8 mouse cellular contexts compared by ENCODE assay signal in the genomic region with DNA sequence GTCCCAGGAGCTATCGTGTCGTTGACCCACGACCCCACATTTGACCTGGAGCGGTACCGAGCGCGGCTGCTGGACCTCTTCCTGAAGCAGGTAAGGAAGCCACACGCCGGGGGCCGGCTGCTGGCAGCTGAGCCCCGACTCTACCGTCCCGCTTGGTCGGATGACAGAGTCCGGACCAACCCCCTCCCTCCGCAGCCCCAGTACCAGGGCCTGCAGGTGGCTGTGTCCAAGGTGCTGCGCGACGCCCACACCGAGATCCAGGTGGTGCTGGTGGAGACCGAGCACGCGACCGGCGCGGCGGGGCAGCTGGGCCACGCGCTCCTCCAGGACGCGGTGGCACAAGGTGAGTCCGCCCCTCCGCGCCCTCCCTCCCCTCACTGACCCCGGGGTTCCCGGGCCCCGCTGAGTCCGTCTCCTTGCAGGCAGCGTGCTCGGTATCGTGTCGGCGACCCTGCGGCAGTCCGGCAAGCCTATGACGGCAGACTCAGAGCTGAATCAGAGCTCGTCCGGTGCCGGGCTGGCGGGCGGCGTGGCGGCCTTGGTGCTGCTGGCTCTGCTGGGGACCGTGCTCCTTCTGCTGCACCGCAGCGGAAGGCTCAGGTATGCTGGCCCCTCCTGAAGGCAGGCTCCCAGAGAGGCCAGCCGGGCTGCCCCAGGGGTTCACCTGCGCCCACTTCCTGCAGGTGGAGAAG. TPM values are rescaled to one million over a fixed set of nuclear protein-coding genes. Genes with fewer than 3 reads are reported as not detected.
A peak's percentile ranks its signal among the peaks of the same experiment; 100 is the strongest.
DNase-seq lines count a peak whose midpoint lies in the region; ATAC-seq and TF ChIP-seq lines count a peak whose summit lies in the region.

No protein-coding gene starts in this region.

- H3K9me3 ChIP-seq in megakaryocyte, embryonic 14.5 days = peaks cover 26% of the 10 kb centered on the region
- H3K9me3 ChIP-seq in intestine, embryonic 16.5 days (ENCODE audit: control insufficient read depth, low read length) = peaks cover 8% of the 10 kb centered on the region; the same call in 1 of the 2 replicates
- H3K9me3 ChIP-seq in neural tube, embryonic 14.5 days (ENCODE audit: control insufficient read depth, low read length) = 0 out of 2 replicates have a peak, but pooled peaks cover 3% of the 10 kb centered on the region

- no peaks in the 10 kb centered on the region for H3K36me3 ChIP-seq in megakaryocyte, embryonic 14.5 days (replicated peaks; ENCODE audit: low read length)
- no peaks in the 10 kb centered on the region for H3K36me3 ChIP-seq in intestine, embryonic 16.5 days (ENCODE audit: control insufficient read depth, insufficient read depth, low read length)
- no peaks in the 10 kb centered on the region for H3K36me3 ChIP-seq in neural tube, embryonic 14.5 days (ENCODE audit: control insufficient read depth, insufficient read depth, low read length)

- no peak for ATAC-seq in megakaryocyte, adult 5-6 weeks (ENCODE audit: poor library complexity, severe bottlenecking)
- no peak for ATAC-seq in intestine, embryonic 16.5 days
- ATAC-seq in neural tube, embryonic 14.5 days (ENCODE audit: low read depth) = no peak; the same call in 1 of the 2 replicates

- no peak for TF ChIP-seq CTCF in cerebellum, adult 2 months (IDR thresholded peaks at IDR 0.05; ENCODE audit: borderline replicate concordance, insufficient read depth, low read depth, low read length)

- no peak overlapping the region for H3K27ac ChIP-seq in cerebellum, adult 2 months (ENCODE audit: insufficient read depth, low read length)
- H3K27ac ChIP-seq in intestine, embryonic 16.5 days (ENCODE audit: low read length) = no peak overlapping the region
- no peak overlapping the region for H3K27ac ChIP-seq in neural tube, embryonic 14.5 days (ENCODE audit: low read depth, low read length)

- peak overlapping the region; percentile 75 for H3K4me2 ChIP-seq in intestine, embryonic 16.5 days (ENCODE audit: low read depth, low read length)
- peak overlapping the region; percentile 72 for H3K4me2 ChIP-seq in neural tube, embryonic 14.5 days (ENCODE audit: low read depth, low read length)

- H3K4me1 ChIP-seq in cerebellum, adult 2 months (ENCODE audit: control insufficient read depth, insufficient read depth, low read length) = peaks cover 14% of the 10 kb centered on the region
- H3K4me1 ChIP-seq in megakaryocyte, embryonic 14.5 days = peaks cover 41% of the 10 kb centered on the region
- H3K4me1 ChIP-seq in intestine, embryonic 16.5 days (ENCODE audit: control insufficient read depth, insufficient read depth, low read length) = peaks cover 28% of the 10 kb centered on the region
- H3K4me1 ChIP-seq in neural tube, embryonic 14.5 days (ENCODE audit: control insufficient read depth, insufficient read depth, low read length) = peaks cover 18% of the 10 kb centered on the region

- 1% methylated on average over 58 of the region's 58 CpGs for WGBS in cerebellum, adult 2 months
- 11% methylated on average over 55 of the region's 58 CpGs for WGBS in intestine, embryonic 16.5 days
- WGBS in neural tube, embryonic 14.5 days = 2% methylated on average over 58 of the region's 58 CpGs

- H3K27me3 ChIP-seq in cerebellum, adult 2 months (ENCODE audit: control insufficient read depth, insufficient read depth, low read length) = no peaks in the 10 kb centered on the region; the same call in 1 of the 2 replicates
- peaks cover 85% of the 10 kb centered on the region for H3K27me3 ChIP-seq in megakaryocyte, embryonic 14.5 days (replicated peaks)
- peaks cover 58% of the 10 kb centered on the region for H3K27me3 ChIP-seq in intestine, embryonic 16.5 days (replicated peaks; ENCODE audit: control insufficient read depth, insufficient read depth, low read length)
- peaks cover 59% of the 10 kb centered on the region for H3K27me3 ChIP-seq in neural tube, embryonic 14.5 days (ENCODE audit: control insufficient read depth, insufficient read depth, low read length)

- H3K9ac ChIP-seq in intestine, embryonic 16.5 days (ENCODE audit: low read depth, low read length) = peak overlapping the region; percentile 55; the same call in 1 of the 2 replicates
- peak overlapping the region; percentile 51 for H3K9ac ChIP-seq in neural tube, embryonic 14.5 days (replicated peaks; ENCODE audit: low read depth, low read length)

- TF ChIP-seq POLR2A in cerebellum, adult 2 months (IDR thresholded peaks at IDR 0.05; ENCODE audit: borderline replicate concordance, insufficient read depth, low read length) = no peak

- H3K4me3 ChIP-seq in cerebellum, adult 2 months (replicated peaks; ENCODE audit: insufficient read depth, low read depth, low read length) = peak overlapping the region; percentile 49
- peak overlapping the region; percentile 81 for H3K4me3 ChIP-seq in megakaryocyte, embryonic 14.5 days (replicated peaks)
- H3K4me3 ChIP-seq in intestine, embryonic 16.5 days (ENCODE audit: low read length) = peak overlapping the region; percentile 43
- H3K4me3 ChIP-seq in neural tube, embryonic 14.5 days (ENCODE audit: low read depth, low read length) = peak overlapping the region; percentile 41

- peak; percentile 21 to 39 for DNase-seq in cerebellum, adult 2 months
- no peak for DNase-seq in cerebellum, adult 9-11 months
- DNase-seq in right cerebral cortex, postnatal 14 days = no peak
- no peak for DNase-seq in gastrocnemius, postnatal 25 days

RNA-seq across cellular contexts. Expression of a gene that starts 4.4 kb away (rescaled TPM):
- polyA plus RNA-seq in cerebellum, adult 2 months (2012; rRNA removed) = 6.4 and 9.6 TPM in 2 replicates
- polyA plus RNA-seq in megakaryocyte, embryonic 14.5 days (2012; ENCODE audit: insufficient read depth, low replicate concordance) = 2.9 TPM in 2 replicates
- 0.13 TPM in 1 of 2 replicates, not detected in the other for total RNA-seq in megakaryocyte, adult 5-6 weeks (2015)
- total RNA-seq in megakaryocyte, adult 5-6 weeks (2017) = not detected in 2 replicates
- 233 and 312 TPM in 2 replicates for polyA plus RNA-seq in intestine, embryonic 16.5 days (2015; fragmentation: Nextera tagmentation; extraction: Ambion mirVana)
- polyA plus RNA-seq in neural tube, embryonic 14.5 days (2014; fragmentation: Nextera tagmentation; extraction: Ambion mirVana) = 15.6 and 28.1 TPM in 2 replicates
- total RNA-seq in gastrocnemius, postnatal 25 days (2021) = not detected

Comparison
In these comparisons a context has a peak if more than half of its experiments do, and no peak if none do; other contexts are left out.
1. DNase-seq: peak in cerebellum, adult 2 months (2 of 2); none in cerebellum, adult 9-11 months (single experiment), right cerebral cortex, postnatal 14 days (single experiment) and gastrocnemius, postnatal 25 days (single experiment).
2. Peak in every context shown above with its lines, with median percentiles within 50 percentile points of each other: H3K4me3 ChIP-seq.